Mouse (Mus musculus) C2C12 (cell line): Measurements from ENCODE around the gene Gm21983.

ENCODE experiments used
- CEBPB ChIP-seq: IDR thresholded peaks from one replicate; pipeline ENCODE4 v1.6.1; 2011; ENCODE audit warnings: low read depth, mild to moderate bottlenecking, control low read depth, moderate library complexity
- CTCF ChIP-seq: IDR thresholded peaks from one replicate; pipeline ENCODE4 v1.5.1; 2011; ENCODE audit not compliant: control insufficient read depth, insufficient read depth, insufficient read length
- FOSL1 ChIP-seq: IDR thresholded peaks from one replicate; pipeline ENCODE4 v1.8.0; 2011; ENCODE audit warnings: mild to moderate bottlenecking, low read length; ENCODE audit not compliant: poor library complexity, insufficient read depth, severe bottlenecking
- MAX ChIP-seq: IDR thresholded peaks from one replicate; pipeline ENCODE4 v1.6.1; 2011; ENCODE audit warnings: mild to moderate bottlenecking, control low read depth
- MYOD1 ChIP-seq: IDR thresholded peaks from one replicate; pipeline ENCODE4 v1.6.1; 2011; ENCODE audit warnings: low read depth; ENCODE audit not compliant: control insufficient read depth, insufficient read length
- MYOG ChIP-seq: IDR thresholded peaks from one replicate; pipeline ENCODE4 v1.6.1; 2011; ENCODE audit not compliant: control insufficient read depth, insufficient read length; ENCODE audit errors: extremely low read depth
- USF1 ChIP-seq: IDR thresholded peaks from one replicate; pipeline ENCODE4 v1.6.1; 2011; ENCODE audit warnings: low read depth, mild to moderate bottlenecking, control low read depth, moderate library complexity

- TF ChIP-seq CTCF (no peak), FOSL1 (no peak), MYOG (no peak), MAX (no peak), CEBPB (no peak), USF1 (no peak), MYOD1 (no peak)
These were observed 48.3 kb downstream of the Gm21983 start for GRCm38 (mm10) chr7:27132588-27132987.
